Mouse (Mus musculus): ENCODE data around the gene Gabra1.

The Gabra1 gene

DNA sequence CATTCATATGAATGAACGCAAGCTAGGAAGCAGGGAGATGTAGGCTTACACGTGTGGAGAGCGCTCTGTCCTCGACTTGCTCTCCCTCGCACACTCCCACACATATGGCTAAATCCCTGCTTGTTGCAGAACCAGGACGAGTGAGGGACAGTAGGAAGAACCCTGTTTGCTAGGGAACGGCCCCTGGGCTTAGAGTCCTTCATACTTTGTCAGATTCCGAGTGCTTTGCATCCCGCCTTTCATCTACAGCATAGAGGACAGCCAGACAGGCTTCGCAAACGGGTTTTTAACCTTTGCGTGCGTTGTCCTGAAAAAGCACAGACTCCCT is at the start of gene Gabra1:
Gabra1 (minus strand) TSS at position 106 of the 328 bp plus-strand sequence.
- DNase-seq = no peak

DNA sequence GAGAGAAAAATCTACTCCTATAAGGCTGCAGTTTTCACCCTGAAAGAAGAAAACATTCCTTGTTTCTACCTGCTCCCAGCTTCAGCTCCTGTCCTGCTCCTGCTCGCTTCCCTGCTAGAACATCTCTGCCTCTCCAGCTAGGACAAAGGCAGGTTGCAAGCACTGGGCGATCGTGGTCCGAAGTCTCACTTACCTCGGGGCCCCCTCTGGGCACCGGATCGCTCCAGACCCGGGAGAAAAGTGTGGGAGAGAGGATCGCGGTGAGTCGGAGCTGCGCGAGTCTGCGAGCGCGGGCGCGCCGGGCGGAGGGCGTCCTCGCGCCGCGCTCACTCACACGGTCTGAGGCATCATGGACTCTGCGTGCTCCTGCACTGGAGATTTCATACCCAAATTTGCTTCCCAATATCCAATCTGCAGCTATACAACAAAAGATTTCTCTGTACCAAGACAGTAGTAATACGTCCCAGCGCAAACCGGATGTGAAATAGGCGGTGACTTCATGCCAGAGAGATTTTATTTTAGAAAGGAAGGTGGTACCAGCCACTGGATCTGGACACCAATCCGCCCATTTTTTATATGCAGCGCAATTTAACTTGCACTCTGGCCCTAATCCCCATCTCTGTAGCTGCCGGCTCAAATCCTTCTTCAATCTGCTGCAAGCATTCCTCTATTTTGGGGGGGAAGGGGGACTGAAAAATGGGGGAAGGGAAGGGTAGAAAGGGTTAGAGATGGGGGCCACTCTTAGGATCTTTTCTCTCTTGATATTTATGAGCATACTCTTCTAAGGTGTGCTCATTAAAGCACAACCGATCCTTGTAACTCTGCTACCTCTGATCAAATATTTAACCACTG is 531 bp downstream of the Gabra1 start:
- no peak for DNase-seq

DNA sequence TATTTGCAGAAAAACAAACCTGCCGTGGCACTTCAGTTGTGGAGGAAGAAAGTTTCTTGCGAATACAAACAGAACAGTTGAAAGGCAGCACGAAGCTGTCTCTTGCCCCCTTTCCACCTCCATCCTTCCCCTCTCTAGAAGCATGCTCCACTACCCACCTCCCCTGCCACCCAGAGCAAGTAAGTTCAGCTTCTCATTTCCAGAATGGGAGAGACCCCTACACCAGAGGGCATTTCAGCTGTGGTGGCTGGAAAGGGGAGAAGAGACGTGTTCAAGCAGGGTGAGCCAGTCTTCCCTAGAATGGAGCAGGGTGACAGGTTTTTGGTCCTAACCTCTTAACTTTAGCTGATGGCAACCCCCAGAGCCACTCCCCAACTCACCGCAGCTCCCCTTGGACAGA is 1.3 kb downstream of the Gabra1 start:
- DNase-seq = no peak

DNA sequence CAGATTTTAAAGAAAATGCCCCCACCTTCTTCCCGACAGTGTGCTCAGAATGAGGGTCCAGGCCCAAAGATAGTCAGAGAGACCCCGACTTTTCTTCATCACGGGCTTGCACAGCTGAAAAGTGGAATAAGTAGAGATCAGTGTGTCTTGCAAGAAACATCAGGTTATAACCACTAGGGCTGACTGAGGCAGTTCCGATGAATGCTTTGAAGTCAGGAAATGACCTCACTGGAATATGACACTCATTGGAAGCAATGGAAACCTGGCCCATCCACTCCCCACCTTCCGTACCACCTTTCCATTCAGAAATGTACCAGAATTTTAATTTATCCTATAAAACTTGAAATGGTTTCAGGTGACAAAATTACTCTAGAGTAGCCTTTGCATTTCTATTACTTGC is 3.2 kb downstream of the Gabra1 start:
- DNase-seq = no peak

DNA sequence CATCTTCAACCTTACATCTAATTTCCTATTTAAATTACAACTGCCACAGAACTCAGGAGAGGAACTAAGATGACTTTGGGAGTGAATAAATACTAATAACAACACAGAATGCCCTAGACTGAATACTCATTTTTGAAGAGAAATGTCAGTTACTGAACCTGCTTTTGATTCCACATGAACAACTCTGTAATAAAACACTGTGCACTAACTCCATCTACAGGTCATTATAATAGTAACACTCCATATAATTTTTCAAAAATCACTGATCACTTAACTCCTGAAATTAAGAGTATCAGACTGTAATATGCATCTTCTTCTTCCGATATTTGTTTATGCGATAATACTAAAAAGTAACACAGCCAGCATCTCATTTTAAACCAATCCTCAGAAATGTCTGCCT is 4.4 kb downstream of the Gabra1 start:
- no peak for DNase-seq

- DNase-seq = no peak
Measured at GRCm38 (mm10) chr11:42151396-42151795, 31.3 kb downstream of the Gabra1 start.

- no peak for DNase-seq
Measured at GRCm38 (mm10) chr11:42116931-42117330, 65.8 kb downstream of the Gabra1 start.

- no peak for DNase-seq
Measured at GRCm38 (mm10) chr11:42110051-42110450, 72.7 kb downstream of the Gabra1 start.

DNA sequence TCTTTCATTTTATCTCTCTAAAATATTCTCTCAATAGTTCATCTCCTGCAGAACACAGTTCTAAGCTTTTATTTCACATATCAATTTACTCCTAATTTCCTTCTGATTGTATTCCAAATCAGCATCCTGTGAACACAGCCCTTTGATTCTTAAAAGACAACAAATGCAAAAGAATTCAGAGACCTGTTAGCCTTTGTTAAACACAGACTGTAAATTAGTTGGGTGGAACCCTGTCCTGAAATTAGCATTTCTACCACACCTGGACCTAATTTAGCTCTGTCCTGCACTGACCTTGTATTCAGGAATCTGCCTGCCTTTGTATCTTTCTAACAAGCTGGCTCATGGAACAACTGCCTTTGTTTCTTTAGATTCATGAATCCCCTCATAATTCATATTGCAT is 73.1 kb downstream of the Gabra1 start:
- no peak for DNase-seq

DNA sequence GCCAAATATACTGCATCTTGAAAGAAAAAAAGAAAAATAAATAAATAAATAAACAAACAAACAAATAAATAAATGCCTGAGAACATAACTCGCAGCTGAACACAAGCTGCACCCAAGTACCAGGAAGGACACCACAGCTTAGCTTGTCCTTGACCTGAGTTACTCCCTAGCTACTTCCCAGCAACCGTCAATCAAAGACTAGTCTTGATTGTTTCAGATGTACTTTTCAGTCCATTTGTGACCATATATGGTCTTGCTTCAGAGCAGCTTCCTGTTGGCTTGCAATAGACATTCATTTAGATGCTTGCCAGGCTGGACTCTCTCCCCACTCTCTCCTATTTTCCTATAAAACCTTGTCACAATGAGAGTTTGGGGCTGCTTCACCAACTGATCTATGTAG is 87.2 kb downstream of the Gabra1 start:
- DNase-seq = no peak

Measured in lung, postnatal 10 days (tissue).